Mouse (Mus musculus): ENCODE data around the gene Col4a6.

Gene Col4a6

DNA sequence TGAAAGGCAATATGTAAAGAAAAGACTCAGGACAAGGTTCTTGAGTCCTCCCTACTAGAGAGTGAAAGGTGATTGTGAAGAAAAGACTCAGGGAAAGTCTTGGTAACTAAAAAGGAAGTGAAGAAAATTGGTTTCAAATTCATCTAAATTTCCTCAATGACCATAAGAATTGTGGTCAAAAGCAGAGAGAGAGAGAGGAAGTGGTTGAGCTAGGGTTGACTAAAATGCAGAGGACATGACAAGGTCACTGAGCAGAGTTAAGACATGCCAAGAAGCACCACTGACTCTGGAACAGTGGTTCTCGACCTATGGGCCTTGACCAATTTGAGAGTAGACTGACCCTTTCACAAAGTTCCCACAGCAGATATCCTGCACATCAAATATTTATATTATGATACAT, 224.2 kb downstream of the Col4a6 start:
- DNase-seq (ENCODE audit: low read depth, low spot score): no peak

DNA sequence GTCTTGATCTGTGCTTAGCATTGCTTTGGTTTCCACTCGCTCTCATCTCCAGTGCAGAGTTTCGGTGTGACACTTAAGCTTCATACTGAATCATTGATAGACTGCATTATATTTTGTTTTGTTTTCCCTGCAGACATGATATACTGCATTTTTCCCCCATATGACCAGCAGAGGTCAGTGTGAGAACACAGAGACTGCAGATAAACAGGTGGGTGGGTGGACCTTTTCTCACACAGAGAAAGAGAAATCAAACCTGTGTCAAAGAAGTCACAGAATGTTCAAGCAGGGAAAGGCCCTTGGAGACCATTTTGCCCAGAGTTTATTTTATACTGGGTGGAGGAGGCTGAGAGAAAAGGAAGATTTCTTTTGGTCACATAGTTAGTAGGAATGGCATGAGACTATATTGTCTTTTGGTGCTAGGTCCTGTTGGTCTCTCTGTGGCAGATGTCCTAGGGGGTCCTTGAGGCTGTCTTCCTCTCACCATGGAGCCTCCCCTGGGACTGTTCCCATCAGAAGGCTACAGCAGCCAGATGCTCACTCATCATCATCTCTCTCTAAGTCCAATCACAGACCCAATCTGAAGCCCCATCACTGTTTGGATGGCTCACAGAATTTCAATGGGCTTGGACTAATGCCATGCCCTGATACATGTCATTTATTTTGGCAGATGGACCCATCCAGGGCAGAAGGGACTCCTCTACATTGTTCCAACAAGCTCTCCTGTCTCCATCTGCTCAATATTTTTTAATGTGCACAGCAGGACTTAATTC, 237.1 kb downstream of the Col4a6 start:
- DNase-seq (ENCODE audit: low read depth, low spot score): peak; percentile 12

DNA sequence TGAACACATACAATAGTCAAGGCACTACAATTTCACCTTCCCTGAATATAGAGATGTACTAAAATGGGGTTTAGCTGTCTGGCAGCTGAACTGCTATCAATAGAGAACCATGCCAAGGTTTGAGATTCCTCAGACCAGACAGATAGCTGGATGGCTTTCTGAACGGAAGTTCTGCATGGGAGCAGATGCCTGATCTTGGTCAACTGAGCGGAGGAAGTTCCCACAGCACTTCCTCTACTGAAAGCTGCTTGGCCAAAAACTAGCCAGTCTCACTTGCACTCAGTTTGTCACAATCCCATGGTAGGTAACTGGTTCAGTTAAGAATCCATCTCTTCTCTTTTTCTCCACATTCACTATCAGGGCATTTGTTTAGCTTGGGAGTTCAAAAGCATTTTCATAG, 245.7 kb downstream of the Col4a6 start:
- no peak for DNase-seq (ENCODE audit: low read depth, low spot score)

DNA sequence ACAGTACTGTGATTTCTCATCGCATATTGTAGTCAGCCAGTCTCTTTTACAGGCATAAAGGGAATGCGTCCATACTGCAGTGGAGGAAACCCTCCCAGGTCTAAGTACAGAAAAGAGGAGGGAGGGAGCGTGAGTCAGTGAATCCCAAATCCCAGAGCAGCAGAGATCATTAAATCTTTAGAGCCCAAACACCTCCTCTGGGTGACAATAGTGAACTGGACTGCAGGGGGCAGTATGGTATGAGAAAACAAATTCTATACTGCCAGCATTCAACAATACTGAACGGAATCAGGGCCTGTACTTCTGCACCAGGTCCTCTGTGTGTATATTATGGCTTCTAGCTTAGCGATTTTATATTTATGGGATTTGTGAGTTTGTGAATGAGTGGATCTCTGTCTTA, 261.1 kb downstream of the Col4a6 start:
- DNase-seq (ENCODE audit: low read depth, low spot score): peak; percentile 26

DNA sequence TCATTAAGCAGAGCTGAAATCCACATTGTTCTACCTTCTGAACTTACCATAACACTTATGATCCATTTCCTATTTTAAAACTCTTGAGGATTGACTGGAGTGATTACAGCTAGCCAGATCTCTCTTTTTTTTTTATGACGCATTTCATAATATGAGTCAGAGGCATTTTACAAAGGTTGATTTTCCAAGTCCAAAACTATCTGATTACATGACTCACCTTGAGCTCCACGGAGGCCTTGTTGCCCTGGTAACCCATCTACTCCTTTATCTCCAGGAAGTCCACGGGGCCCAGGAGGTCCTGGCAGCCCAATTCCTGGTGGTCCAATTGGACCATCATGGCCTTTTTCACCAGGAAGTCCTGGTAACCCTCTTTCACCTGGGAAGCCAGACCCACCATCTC, 274.9 kb downstream of the Col4a6 start:
- DNase-seq (ENCODE audit: low read depth, low spot score): no peak

DNA sequence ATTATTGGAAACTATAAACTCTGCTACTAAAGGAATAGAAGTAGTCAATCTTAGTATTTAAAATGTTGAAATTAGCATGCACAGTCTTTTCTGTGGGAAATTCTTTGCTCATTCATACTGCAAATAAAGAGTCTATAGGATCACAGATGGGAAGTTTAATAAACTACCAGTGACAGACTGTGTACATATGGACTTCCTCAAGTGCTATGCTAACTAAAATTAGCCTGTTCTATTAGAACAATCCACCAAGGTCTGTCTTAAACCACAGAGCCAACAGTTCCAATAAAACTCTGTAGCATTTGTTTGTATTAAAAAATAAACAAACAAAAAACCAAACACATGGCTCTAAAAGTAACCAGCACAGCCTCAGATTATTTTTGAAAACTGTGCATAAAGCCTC, 278.8 kb downstream of the Col4a6 start:
- no peak for DNase-seq (ENCODE audit: low read depth, low spot score)

DNA sequence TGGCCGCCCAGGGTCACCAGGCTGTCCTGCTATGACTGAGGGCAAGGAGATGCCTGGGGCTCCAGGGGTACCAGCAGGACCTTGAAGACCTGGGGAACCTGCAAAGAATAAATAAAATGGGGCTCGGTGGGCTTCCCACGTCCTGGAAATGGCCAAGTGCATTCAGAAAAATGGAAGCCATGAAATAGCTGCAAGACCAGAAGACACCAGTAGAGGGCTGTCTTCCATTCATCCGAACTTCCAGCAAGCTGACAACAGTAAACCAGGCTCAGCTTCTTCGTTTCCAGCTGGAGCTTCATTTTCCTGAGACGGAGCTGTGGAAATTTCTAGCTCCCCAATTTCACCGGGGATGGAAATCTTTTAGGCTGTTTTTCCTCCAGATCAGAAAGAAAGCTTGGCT, 298.5 kb downstream of the Col4a6 start:
- peak; percentile 45 for DNase-seq (ENCODE audit: low read depth, low spot score)

DNA sequence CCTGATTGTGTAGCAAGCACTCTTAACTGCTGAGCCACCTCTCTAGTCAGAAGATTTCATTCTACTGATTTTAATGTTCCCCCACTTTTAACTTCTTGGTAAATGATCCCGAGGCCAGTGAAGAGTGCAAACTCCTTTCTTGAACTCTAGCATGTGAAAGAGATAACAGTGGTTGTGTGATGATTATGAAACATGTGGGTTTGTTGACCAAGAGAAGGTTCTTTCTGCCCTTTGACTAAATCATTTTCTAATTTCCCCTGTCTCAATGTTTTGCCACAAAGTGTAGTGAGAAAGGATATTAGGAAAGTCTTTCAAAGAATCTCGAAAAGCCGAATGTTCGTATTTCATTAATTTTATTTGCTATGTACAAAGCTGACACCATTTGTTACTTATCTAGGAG, 308.8 kb downstream of the Col4a6 start:
- DNase-seq (ENCODE audit: low read depth, low spot score): no peak

DNA sequence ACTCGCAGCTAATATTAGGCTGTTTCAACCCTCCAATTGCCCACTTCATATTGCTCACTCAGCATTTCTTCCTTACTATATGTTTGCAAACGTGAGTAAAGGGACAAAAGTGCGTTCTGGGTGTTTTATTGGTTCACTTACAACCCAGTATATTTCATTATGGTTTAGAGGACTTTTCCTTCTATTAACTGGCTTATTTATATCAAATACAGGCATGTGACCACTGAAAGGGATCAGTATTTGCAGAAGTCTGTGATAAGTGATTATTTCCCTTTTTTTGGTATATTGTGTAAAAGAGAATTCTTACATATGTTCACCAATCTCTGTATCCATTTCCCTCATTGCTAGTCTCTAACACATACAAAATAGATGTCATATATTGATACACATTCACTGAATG, 313.5 kb downstream of the Col4a6 start:
- no peak for DNase-seq (ENCODE audit: low read depth, low spot score)

DNA sequence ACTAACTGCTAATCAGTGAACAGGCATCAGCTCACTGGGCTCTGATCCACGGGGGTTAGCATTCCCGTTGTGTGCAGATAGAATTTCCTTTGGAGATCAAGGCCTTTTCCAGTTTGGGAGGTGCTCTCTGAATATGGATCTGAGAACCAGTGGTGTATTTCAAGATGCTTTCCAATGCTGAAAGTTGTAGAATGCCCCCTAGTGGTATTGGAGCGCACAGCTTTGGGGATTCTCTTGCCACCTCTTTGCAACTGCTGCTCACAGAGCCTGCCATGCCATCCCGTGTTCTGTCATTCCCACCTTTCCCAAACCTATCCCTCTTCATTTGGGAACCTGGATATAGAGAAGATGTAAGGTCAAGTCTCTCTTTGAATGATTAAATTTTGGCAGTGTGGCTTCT, 315.7 kb downstream of the Col4a6 start:
- DNase-seq (ENCODE audit: low read depth, low spot score): peak; percentile 12

DNA sequence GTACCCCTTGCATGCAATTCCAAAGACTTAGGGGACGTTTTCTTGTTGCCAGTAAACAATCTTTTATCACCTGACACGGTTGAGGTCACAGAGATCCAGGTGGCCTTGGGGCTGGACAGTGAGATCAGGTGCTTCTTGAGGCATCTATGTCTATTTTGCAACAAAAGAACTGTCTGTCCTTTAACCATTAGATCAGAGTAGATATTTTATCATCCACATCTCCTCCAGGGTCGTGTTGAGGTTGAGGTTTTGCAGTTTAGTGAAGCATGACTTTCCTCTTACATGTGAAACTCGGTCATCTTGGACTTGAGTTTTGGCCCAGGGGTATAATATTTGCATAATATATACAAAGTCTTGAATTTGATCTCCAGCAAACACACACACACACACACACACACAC, 316.2 kb downstream of the Col4a6 start:
- DNase-seq (ENCODE audit: low read depth, low spot score): no peak

DNA sequence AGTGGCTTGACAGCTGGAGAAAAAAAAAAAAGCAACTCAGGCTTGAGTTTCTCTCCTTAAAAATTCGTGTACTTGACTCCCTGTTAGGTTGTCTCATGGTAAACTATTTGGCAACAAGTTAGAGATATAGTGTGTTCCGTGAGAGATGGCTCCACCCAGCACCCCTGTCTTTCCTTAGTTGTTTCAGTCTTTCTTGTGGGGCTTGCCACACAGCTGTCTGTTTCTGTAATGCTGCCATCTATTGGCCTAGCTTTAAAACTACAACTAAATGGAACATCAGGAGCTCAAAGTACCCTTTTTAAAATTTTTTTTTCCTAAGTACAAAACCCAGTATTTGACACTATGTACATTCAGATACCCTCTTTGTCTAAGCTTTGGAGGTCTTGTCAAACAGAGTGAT, 317.2 kb downstream of the Col4a6 start:
- peak; percentile 4 for DNase-seq (ENCODE audit: low read depth, low spot score)

DNA sequence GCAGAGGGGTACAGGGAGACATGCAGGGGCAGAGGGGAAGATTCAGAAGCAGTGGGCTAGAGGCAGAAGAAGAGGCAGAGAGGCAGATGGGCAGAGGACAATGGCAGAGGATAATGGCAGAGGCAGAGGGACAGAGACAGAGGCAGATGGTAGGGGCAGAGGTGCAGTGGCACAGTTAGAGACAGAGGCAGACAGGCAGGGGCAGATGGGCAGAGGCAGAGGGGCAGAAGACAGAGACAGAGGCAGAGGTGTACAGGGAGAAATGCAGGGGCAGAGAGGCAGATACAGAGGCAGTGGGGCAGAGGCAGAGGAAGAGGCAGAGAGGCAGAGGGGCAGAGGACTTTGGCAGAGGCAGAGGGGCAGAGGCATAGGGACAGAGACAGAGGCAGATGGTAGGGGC, 322.7 kb downstream of the Col4a6 start:
- DNase-seq (ENCODE audit: low read depth, low spot score): no peak

DNA sequence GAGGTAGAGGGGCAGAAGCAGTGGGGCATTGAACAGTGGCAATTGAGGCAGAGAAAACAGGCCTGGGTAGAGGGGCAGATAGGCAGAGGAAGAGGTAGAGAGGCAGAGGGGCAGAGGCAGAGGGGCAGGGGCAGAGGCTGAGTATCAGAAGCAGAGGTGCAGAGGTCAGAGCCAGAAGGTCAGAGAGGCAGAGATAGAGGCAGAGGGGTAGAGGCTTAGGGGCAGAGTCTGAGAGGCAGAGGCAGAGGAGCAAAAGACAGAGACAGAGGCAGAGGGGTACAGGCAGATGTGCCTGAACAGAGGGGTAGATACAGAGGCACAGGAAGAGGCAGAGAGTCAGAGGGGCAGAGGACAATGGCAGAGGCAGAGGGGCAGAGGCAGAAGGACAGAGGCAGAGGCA, 323.6 kb downstream of the Col4a6 start:
- no peak for DNase-seq (ENCODE audit: low read depth, low spot score)

DNA sequence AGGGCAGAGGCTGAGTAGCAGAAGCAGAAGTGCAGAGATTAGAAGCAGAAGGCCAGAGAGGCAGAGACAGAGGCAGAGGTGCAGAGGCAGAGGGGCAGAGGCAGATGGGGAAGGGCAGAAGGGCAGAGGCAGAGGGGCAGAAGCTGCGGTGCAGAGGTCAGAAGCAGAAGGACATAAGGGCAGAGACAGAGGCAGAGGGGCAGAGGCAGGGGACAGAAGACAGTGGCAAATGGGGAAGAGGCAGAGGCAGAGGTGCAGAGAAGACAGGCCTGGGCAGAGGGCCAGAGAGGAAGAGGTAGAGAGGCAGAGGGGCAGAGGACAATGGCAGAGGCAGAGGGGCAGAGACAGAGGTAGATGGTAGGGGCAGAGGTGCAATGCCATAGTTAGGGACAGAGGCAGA, 324.2 kb downstream of the Col4a6 start:
- DNase-seq (ENCODE audit: low read depth, low spot score): no peak

Data from ES-CJ7 (cell line).